In the genomic region with DNA sequence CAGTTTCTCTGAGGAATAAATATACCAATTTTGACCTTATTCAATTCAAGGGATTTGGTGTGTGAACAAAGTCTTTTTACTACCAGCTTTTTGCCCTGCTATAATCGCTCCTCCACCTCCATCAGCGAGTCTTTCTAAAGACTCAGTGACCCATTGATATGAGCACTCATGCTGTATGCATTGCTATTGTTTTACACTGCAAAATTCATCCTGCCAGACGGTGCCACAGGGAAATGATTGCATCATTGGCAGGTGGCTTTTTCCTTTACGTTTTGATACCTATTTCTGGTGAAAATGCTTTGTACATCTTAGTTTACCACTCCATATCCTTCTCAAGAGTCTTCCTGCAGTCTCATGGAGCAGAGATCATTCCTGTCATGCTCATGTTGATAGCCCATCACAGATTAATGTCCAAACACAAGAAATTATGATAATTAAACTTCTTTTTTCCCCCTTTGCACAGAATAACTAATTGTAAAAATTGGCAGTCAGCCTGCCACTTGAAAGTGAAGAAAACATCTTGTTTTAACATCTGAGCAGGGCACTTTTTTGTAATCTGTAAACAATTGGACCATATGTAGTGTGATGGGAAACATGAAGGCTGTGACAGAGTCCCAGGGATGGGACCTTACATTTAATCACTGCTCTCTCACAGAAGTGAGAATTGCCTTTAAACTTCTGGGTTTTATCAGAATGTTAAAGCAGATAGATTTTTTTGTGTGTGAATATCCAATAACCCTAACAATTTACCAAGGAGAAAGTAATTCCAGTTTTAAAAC, we compare ENCODE assay signal across 18 mouse cellular contexts.
"Had no signal": no experiment of that assay in that cellular context is flagged by ENCODE, and none has a peak within 500 bp of the region (broad histone marks: within the 10 kb centered on the region; RNA-seq: fewer than 3 reads in every experiment).

No protein-coding gene starts in this region.

- H3K36me3 ChIP-seq: liver, embryonic 13.5 days; midbrain, embryonic 10.5 days; midbrain, embryonic 13.5 days; stomach, embryonic 15.5 days had no signal

- H3K9me3 ChIP-seq: liver, embryonic 13.5 days; midbrain, embryonic 10.5 days; midbrain, embryonic 13.5 days; stomach, embryonic 15.5 days had no signal

- H3K27me3 ChIP-seq: liver, embryonic 13.5 days; megakaryocyte, embryonic 14.5 days; midbrain, embryonic 13.5 days; stomach, embryonic 15.5 days had no signal

- ATAC-seq: lung, postnatal 0 days; midbrain, embryonic 13.5 days had no signal

- H3K4me3 ChIP-seq: layer of hippocampus, adult 2 months; liver, embryonic 13.5 days; megakaryocyte, embryonic 14.5 days; midbrain, embryonic 10.5 days; midbrain, embryonic 13.5 days; stomach, embryonic 15.5 days had no signal

- H3K9ac ChIP-seq: liver, embryonic 13.5 days; midbrain, embryonic 13.5 days; stomach, embryonic 15.5 days had no signal

- DNase-seq: kidney, adult 11 months; kidney, adult 8-10 months; kidney, postnatal 25 days; layer of hippocampus, adult 9-11 months; liver, embryonic 13.5 days; lung, adult 2 months; lung, postnatal 36 days; right cerebral cortex, postnatal 25 days; spleen, adult 18-20 months; thymus, adult 18-20 months; thymus, postnatal 36 days had no signal

- H3K4me1 ChIP-seq: liver, embryonic 13.5 days; megakaryocyte, embryonic 14.5 days; stomach, embryonic 15.5 days had no signal

- H3K27ac ChIP-seq: kidney, postnatal 0 days; layer of hippocampus, adult 2 months; liver, embryonic 13.5 days; midbrain, embryonic 10.5 days; midbrain, embryonic 13.5 days; stomach, embryonic 15.5 days had no signal

- H3K4me2 ChIP-seq: liver, embryonic 13.5 days; midbrain, embryonic 13.5 days; stomach, embryonic 15.5 days had no signal
